Mouse (Mus musculus): ENCODE results near the gene Jmy. TPM values are rescaled to one million over a fixed set of nuclear protein-coding genes. Genes with fewer than 3 reads are reported as not detected.

Jmy gene
- total and polyA plus RNA-seq, 2 experiments: 3.3 to 7.1 TPM

DNA sequence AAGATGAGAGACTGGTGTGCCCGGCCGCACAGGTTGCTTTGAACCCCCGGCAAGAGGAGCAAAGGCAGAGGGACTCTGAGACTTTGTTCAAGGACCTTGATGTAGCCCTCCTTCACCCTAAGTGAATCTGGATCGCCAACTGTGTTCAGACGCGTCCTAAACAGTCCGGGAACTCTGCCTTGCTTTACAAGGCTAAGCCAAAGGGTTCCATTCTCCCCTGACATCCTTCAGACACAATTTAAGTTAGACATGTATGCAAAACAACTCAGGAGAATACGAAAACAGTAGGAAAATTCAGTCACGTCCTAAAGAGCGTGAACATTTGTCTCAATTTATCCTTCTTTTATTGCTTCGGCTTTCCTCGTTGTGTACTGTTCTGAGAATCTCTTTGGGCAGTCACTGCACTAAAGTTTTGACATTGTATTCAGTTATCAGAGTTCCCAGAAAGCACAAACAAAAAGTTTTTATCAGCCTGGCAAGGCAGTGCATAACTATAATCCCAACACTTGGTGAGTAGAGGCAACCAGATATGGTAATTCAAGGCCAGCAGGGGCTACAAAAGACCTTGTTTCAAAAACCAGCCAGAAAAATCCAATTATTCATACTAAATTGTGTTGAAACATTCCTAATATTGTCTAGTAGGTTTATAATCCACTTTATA lies 495 bp upstream of the Jmy start:
- no peak for DNase-seq (ENCODE audit: extremely low read depth, low read depth, low spot score)
- Histone ChIP-seq H3K27ac (replicated peaks; ENCODE audit: insufficient read depth, low read depth, low read length) (peak overlapping the region; percentile 86), H3K36me3 (ENCODE audit: control insufficient read depth, insufficient read depth, low read length) (no peaks in the 10 kb centered on the region; the same call in 1 of the 2 replicates), H3K4me3 (ENCODE audit: insufficient read depth, low read depth, low read length) (peak overlapping the region; percentile 99), H3K4me1 (ENCODE audit: control insufficient read depth, insufficient read depth, low read length) (peaks cover 4% of the 10 kb centered on the region), H3K9ac (ENCODE audit: low read depth, low read length) (peak overlapping the region; percentile 78), H3K27me3 (ENCODE audit: control insufficient read depth, insufficient read depth, low read length) (no peaks in the 10 kb centered on the region), H3K79me2 (ENCODE audit: control insufficient read depth, insufficient read depth, low read length) (peaks cover 10% of the 10 kb centered on the region; the same call in 1 of the 2 replicates)
- 10% methylated on average over 12 of the region's 12 CpGs for WGBS
- TF ChIP-seq CTCF (IDR thresholded peaks at IDR 0.05; ENCODE audit: low read depth, low read length): no peak
- TF ChIP-seq POLR2A (IDR thresholded peaks at IDR 0.05; ENCODE audit: extremely low read depth, insufficient read depth, low read length): 0 out of 2 replicates have a peak, but pooled peaks have one; percentile 5

DNA sequence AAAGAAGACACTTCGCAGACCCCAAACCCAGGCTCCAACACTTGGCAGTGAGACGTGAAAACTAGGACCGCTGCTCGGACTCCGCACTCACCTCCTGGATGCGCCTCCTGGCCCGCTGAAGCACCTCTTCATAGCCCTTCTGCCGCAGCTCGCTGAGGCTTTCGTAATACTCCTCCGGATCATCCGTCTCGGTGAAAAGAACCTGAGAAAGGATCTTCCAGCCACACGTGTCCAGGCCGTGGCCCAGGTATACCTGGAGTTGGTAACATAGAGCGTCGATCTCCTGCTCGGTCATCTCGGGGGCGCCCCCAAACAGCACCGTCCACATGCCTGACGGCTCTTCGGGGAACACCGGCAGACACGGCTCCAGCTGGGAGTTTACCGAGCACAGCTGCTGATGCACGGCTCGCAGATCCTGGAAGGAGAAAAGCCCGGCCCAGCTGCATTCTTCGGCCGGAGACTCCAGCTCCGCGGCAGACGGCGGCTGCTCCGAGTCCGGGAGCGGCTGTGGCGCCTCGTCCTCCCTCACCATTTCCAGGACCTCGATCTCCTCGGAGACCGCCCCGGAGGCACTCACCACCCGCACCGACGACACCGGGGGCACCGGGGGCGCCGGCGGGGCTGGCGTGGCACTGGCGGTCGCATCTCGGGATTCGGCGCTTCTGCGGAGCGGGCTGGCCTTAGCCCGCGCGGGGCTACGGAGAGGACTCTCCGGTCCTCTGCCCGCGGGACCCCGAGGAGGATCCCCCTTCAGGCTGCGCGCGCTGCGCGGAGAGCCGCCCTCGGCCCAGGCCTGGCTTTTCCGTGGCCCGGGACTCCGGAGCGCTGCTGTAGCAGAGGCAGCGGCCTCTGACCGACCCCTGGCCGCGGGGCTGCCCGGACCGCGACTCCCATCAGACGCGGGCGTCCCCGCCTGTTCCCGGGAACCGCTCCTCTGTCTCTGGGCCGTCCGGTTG lies 1.1 kb downstream of the Jmy start:
- DNase-seq (ENCODE audit: extremely low read depth, low read depth, low spot score): peak; percentile 63
- WGBS: under 1% methylated on average over 85 of the region's 94 CpGs
- H3K27me3 ChIP-seq (ENCODE audit: control insufficient read depth, insufficient read depth, low read length): no peaks in the 10 kb centered on the region
- H3K4me3 ChIP-seq (ENCODE audit: insufficient read depth, low read depth, low read length): peak overlapping the region; percentile 99
- peaks cover 4% of the 10 kb centered on the region for H3K4me1 ChIP-seq (ENCODE audit: control insufficient read depth, insufficient read depth, low read length)
- H3K27ac ChIP-seq (replicated peaks; ENCODE audit: insufficient read depth, low read depth, low read length): peak overlapping the region; percentile 90
- peaks cover 17% of the 10 kb centered on the region for H3K79me2 ChIP-seq (ENCODE audit: control insufficient read depth, insufficient read depth, low read length)
- H3K36me3 ChIP-seq (ENCODE audit: control insufficient read depth, insufficient read depth, low read length): peaks cover 4% of the 10 kb centered on the region; the same call in 1 of the 2 replicates
- peak overlapping the region; percentile 99 for H3K9ac ChIP-seq (ENCODE audit: low read depth, low read length)
- TF ChIP-seq CTCF (IDR thresholded peaks at IDR 0.05; ENCODE audit: low read depth, low read length): no peak
- no peak for TF ChIP-seq POLR2A (IDR thresholded peaks at IDR 0.05; ENCODE audit: extremely low read depth, insufficient read depth, low read length)

DNA sequence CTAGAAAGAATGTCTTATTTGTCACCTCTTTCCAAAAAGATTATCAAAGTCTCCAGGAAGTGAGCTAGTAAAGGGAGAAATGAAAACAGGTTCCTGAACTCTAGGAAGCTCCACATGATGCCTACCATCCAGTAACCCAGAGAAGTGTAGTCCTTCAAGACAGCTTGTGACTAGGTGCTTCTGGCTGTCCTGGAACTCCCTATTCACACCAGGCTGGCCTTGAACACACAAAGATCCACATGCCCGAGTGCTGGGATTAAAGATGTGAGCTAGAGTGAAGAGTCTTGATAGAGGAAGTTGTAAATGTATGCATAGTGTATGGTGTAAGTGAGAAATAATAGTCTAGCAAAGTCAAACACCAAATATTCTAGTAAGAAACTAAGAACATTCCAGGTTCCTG lies 2.6 kb downstream of the Jmy start:
- H3K4me1 ChIP-seq (ENCODE audit: control insufficient read depth, insufficient read depth, low read length): peaks cover 4% of the 10 kb centered on the region
- H3K9ac ChIP-seq (ENCODE audit: low read depth, low read length): no peak overlapping the region
- no peak overlapping the region for H3K27ac ChIP-seq (replicated peaks; ENCODE audit: insufficient read depth, low read depth, low read length)
- no peak for DNase-seq (ENCODE audit: extremely low read depth, low read depth, low spot score)
- no peaks in the 10 kb centered on the region for H3K27me3 ChIP-seq (ENCODE audit: control insufficient read depth, insufficient read depth, low read length)
- WGBS: 13% methylated on average over 1 of the region's 1 CpGs
- no peak overlapping the region for H3K4me3 ChIP-seq (ENCODE audit: insufficient read depth, low read depth, low read length)
- peaks cover 18% of the 10 kb centered on the region for H3K79me2 ChIP-seq (ENCODE audit: control insufficient read depth, insufficient read depth, low read length)
- peaks cover 4% of the 10 kb centered on the region; the same call in 1 of the 2 replicates for H3K36me3 ChIP-seq (ENCODE audit: control insufficient read depth, insufficient read depth, low read length)
- no peak for TF ChIP-seq CTCF (IDR thresholded peaks at IDR 0.05; ENCODE audit: low read depth, low read length)
- no peak for TF ChIP-seq POLR2A (IDR thresholded peaks at IDR 0.05; ENCODE audit: extremely low read depth, insufficient read depth, low read length)

DNA sequence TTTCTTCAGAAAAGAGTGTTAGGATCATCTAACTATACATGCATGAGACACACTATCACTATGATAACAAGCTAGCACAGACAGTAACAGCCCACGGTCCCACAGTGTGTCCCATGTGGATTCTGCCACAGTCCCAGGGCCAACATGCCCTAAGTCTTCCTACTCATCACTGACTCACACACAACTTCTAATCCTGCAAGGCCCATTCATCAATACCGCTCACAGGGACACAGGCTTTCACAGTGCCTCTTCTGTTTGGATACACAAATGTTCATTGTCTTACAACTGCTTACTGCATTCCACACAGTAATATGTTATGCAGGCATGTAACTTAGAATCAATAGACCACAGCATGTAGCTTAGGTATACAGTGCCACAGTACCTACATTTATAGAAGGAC lies 11.1 kb downstream of the Jmy start:
- DNase-seq (ENCODE audit: extremely low read depth, low read depth, low spot score): no peak
- Histone ChIP-seq H3K79me2 (ENCODE audit: control insufficient read depth, insufficient read depth, low read length) (peaks cover 30% of the 10 kb centered on the region), H3K27ac (replicated peaks; ENCODE audit: insufficient read depth, low read depth, low read length) (no peak overlapping the region), H3K27me3 (ENCODE audit: control insufficient read depth, insufficient read depth, low read length) (no peaks in the 10 kb centered on the region), H3K9ac (ENCODE audit: low read depth, low read length) (no peak overlapping the region), H3K36me3 (ENCODE audit: control insufficient read depth, insufficient read depth, low read length) (peaks cover 2% of the 10 kb centered on the region; the same call in 1 of the 2 replicates), H3K4me1 (ENCODE audit: control insufficient read depth, insufficient read depth, low read length) (peaks cover 16% of the 10 kb centered on the region), H3K4me3 (ENCODE audit: insufficient read depth, low read depth, low read length) (no peak overlapping the region)
- WGBS: 88% methylated on average over 2 of the region's 2 CpGs
- no peak for TF ChIP-seq CTCF (IDR thresholded peaks at IDR 0.05; ENCODE audit: low read depth, low read length)
- TF ChIP-seq POLR2A (IDR thresholded peaks at IDR 0.05; ENCODE audit: extremely low read depth, insufficient read depth, low read length): no peak

DNA sequence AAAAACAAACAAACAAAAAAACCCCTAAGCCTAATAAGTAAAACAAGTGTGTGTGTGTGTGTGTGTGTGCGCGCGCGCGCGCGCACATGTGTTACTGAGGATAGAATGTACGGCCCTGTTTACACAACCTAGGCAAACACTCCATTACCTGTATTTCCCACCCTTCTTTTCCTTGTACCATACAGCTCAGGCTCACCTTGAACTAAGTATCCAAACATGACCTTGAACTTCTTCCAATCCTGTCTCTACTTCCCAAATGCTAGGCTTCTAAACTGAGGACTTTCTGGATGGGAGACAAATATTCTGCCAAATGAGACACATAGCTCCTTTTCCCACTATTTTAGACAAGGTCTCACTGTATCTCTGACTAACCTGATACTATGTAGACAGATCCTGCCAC lies 11.9 kb downstream of the Jmy start:
- Histone ChIP-seq H3K27me3 (ENCODE audit: control insufficient read depth, insufficient read depth, low read length) (no peaks in the 10 kb centered on the region), H3K27ac (replicated peaks; ENCODE audit: insufficient read depth, low read depth, low read length) (no peak overlapping the region; the same call in 1 of the 2 replicates), H3K9ac (ENCODE audit: low read depth, low read length) (no peak overlapping the region), H3K79me2 (ENCODE audit: control insufficient read depth, insufficient read depth, low read length) (peaks cover 37% of the 10 kb centered on the region; the same call in 1 of the 2 replicates), H3K4me1 (ENCODE audit: control insufficient read depth, insufficient read depth, low read length) (peaks cover 16% of the 10 kb centered on the region), H3K36me3 (ENCODE audit: control insufficient read depth, insufficient read depth, low read length) (peaks cover 2% of the 10 kb centered on the region; the same call in 1 of the 2 replicates), H3K4me3 (ENCODE audit: insufficient read depth, low read depth, low read length) (no peak overlapping the region)
- no peak for TF ChIP-seq CTCF (IDR thresholded peaks at IDR 0.05; ENCODE audit: low read depth, low read length)
- no peak for TF ChIP-seq POLR2A (IDR thresholded peaks at IDR 0.05; ENCODE audit: extremely low read depth, insufficient read depth, low read length)
- peak; percentile 76 for DNase-seq (ENCODE audit: extremely low read depth, low read depth, low spot score)
- 50% methylated on average over 8 of the region's 8 CpGs for WGBS
